10 mouse cellular contexts compared by ENCODE assay signal in the genomic region with DNA sequence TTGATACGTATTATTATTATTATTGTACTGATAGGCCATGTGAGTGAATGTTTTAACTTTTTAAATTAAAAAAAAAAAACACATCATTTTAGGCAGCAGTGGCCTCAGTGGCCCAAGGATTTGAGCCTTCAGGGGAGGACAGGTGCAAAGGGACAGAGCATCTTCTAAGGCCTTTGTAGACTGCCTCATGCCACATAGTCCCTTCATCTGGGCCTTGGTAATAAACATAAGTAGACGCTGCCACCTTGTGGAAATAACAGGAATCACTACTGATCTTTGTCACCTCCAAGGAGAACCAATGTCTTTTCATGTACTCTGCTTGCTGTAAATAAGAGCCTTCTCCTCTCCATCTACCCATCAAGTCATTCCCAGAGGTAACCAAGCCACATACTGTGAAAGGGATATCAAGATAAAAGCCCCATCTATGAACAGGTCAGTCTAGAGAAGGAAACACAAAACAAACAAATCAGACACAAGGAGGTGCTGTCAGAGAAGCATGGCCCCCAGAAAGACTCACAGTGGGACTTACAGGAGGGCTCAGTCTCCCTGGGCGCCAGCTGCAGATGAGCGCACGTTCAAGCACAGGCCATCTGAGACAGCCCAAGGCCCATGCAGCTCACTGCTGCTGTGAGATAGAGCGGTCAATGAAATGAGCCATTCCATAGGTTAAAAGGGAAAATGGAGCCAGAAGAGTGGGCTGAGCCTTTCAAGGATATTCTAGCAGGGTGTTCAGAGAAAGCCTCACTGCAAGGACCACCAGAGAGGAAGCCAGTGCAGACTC. TPM values are rescaled to one million over a fixed set of nuclear protein-coding genes. Genes with fewer than 3 reads are reported as not detected.
A peak's percentile ranks its signal among the peaks of the same experiment; 100 is the strongest.
DNase-seq lines count a peak whose midpoint lies in the region; ATAC-seq and TF ChIP-seq lines count a peak whose summit lies in the region.
"Had no signal": no experiment of that assay in that cellular context is flagged by ENCODE, and none has a peak within 500 bp of the region (broad histone marks: within the 10 kb centered on the region; RNA-seq: fewer than 3 reads in every experiment).

No protein-coding gene starts in this region.

- H3K4me2 ChIP-seq in hindbrain, embryonic 14.5 days (replicated peaks): no peak overlapping the region
- H3K4me2 ChIP-seq in lung, embryonic 14.5 days: no peak overlapping the region
- H3K4me2 ChIP-seq: embryonic facial prominence, embryonic 12.5 days; lung, embryonic 15.5 days had no signal

- H3K9me3 ChIP-seq in hindbrain, embryonic 14.5 days (ENCODE audit: control insufficient read depth, low read length): no peaks in the 10 kb centered on the region
- H3K9me3 ChIP-seq in lung, embryonic 14.5 days (ENCODE audit: low read depth, low read length): no peaks in the 10 kb centered on the region
- H3K9me3 ChIP-seq: embryonic facial prominence, embryonic 12.5 days; lung, embryonic 15.5 days had no signal

- peak; percentile 68 for TF ChIP-seq CTCF in Patski (IDR thresholded peaks at IDR 0.05)
- peak; percentile 82 for TF ChIP-seq CTCF in lung, embryonic 14.5 days (IDR thresholded peaks at IDR 0.05; ENCODE audit: low read depth)

- H3K36me3 ChIP-seq in hindbrain, embryonic 14.5 days (replicated peaks; ENCODE audit: control insufficient read depth, insufficient read depth): no peaks in the 10 kb centered on the region
- no peaks in the 10 kb centered on the region for H3K36me3 ChIP-seq in lung, embryonic 14.5 days (ENCODE audit: insufficient read depth)
- H3K36me3 ChIP-seq: embryonic facial prominence, embryonic 12.5 days; lung, embryonic 15.5 days had no signal

- no peak overlapping the region for H3K27ac ChIP-seq in hindbrain, embryonic 14.5 days
- no peak overlapping the region for H3K27ac ChIP-seq in lung, embryonic 14.5 days (ENCODE audit: low read depth)
- H3K27ac ChIP-seq: embryonic facial prominence, embryonic 12.5 days; lung, embryonic 15.5 days had no signal

- in situ Hi-C loops in Patski (cut with MboI; ENCODE audit: low pct_unique_long_range_greater_than_20kb): loop anchor here (5.0 to 10.0 kb wide), 2 partner anchors 1109 to 1602 kb away; no protein-coding TSS in a partner anchor

- intact Hi-C loops in left cerebral cortex, postnatal 36 days (cut with DNase I): loop anchor here (1.0 to 10.0 kb wide), 4 partner anchors 879 to 1462 kb away; no protein-coding TSS in a partner anchor

- WGBS in hindbrain, embryonic 14.5 days: 63% methylated on average over 6 of the region's 6 CpGs
- WGBS in lung, embryonic 14.5 days: 59% methylated on average over 6 of the region's 6 CpGs

- CTCF ChIA-PET in Patski (lab: Charles Lee): no interaction called here

- ATAC-seq in Patski: peak; percentile 45
- peak; percentile 65 for ATAC-seq in hindbrain, embryonic 14.5 days (ENCODE audit: low FRiP score)
- ATAC-seq in lung, embryonic 14.5 days (ENCODE audit: insufficient read depth): peak; percentile 55

- H3K4me3 ChIP-seq in hindbrain, embryonic 14.5 days (replicated peaks; ENCODE audit: low read length): no peak overlapping the region
- H3K4me3 ChIP-seq in lung, embryonic 14.5 days (ENCODE audit: low read depth, low read length): no peak overlapping the region
- H3K4me3 ChIP-seq: embryonic facial prominence, embryonic 12.5 days; lung, embryonic 15.5 days had no signal

- H3K27me3 ChIP-seq in Patski: no peaks in the 10 kb centered on the region
- no peaks in the 10 kb centered on the region for H3K27me3 ChIP-seq in hindbrain, embryonic 14.5 days (ENCODE audit: control insufficient read depth, insufficient read depth, low read length)
- no peaks in the 10 kb centered on the region for H3K27me3 ChIP-seq in lung, embryonic 14.5 days (ENCODE audit: insufficient read depth, low read length)
- H3K27me3 ChIP-seq: embryonic facial prominence, embryonic 12.5 days; lung, embryonic 15.5 days had no signal

- POLR2A ChIA-PET in Patski (lab: Charles Lee): no interaction called here

- peak; percentile 59 for DNase-seq in left cerebral cortex, adult 11 months (ENCODE audit: low spot score)
- DNase-seq in left cerebral cortex, postnatal 36 days (ENCODE audit: low spot score in 2 of 2): no peak
- DNase-seq in Patski (ENCODE audit: low read depth, low spot score): peak; percentile 2
- DNase-seq in embryo, embryonic 10.5 days (ENCODE audit: low spot score): peak; percentile 82
- DNase-seq in hindbrain, embryonic 14.5 days (ENCODE audit: low spot score): peak; percentile 93
- DNase-seq in lung, embryonic 14.5 days: peak; percentile 83
- DNase-seq in retina, postnatal 7 days (ENCODE audit: low read depth, low spot score): peak; percentile 53
- no peak for DNase-seq in right cerebral cortex, postnatal 25 days

- H3K9ac ChIP-seq in hindbrain, embryonic 14.5 days: no peak overlapping the region
- H3K9ac ChIP-seq in lung, embryonic 14.5 days: no peak overlapping the region
- H3K9ac ChIP-seq: embryonic facial prominence, embryonic 12.5 days; lung, embryonic 15.5 days had no signal

- H3K4me1 ChIP-seq in hindbrain, embryonic 14.5 days (replicated peaks; ENCODE audit: control insufficient read depth, insufficient read depth, low read length): no peaks in the 10 kb centered on the region
- H3K4me1 ChIP-seq in lung, embryonic 14.5 days (ENCODE audit: insufficient read depth): no peaks in the 10 kb centered on the region
- H3K4me1 ChIP-seq: embryonic facial prominence, embryonic 12.5 days; lung, embryonic 15.5 days had no signal

RNA-seq across cellular contexts. Expression of a gene that starts 30.0 kb away (rescaled TPM):
- under 1 TPM; 0.22 to 0.36 TPM for total RNA-seq in left cerebral cortex, postnatal 36 days (2021)
- polyA plus RNA-seq in Patski (2021): 0.01 TPM
- 2.9 and 3.3 TPM in 2 replicates for polyA plus RNA-seq in hindbrain, embryonic 14.5 days (2014; fragmentation: Nextera tagmentation; extraction: Ambion mirVana)
- 8.0 and 10.9 TPM in 2 replicates for polyA plus RNA-seq in lung, embryonic 14.5 days (2014; fragmentation: Nextera tagmentation; extraction: Ambion mirVana)

RNA-seq across cellular contexts. Expression of a gene that starts 42.8 kb away (rescaled TPM):
- 100 to 1,000 TPM; 210 to 227 TPM for total RNA-seq in left cerebral cortex, postnatal 36 days (2021)
- not detected for polyA plus RNA-seq in Patski (2021)
- 54.7 and 64.9 TPM in 2 replicates for polyA plus RNA-seq in hindbrain, embryonic 14.5 days (2014; fragmentation: Nextera tagmentation; extraction: Ambion mirVana)
- 0.26 and 0.41 TPM in 2 replicates for polyA plus RNA-seq in lung, embryonic 14.5 days (2014; fragmentation: Nextera tagmentation; extraction: Ambion mirVana)

Comparison
In these comparisons a context has a peak if more than half of its experiments do, and no peak if none do; other contexts are left out.
1. DNase-seq: peak in left cerebral cortex, adult 11 months (single experiment), Patski (single experiment), embryo, embryonic 10.5 days (single experiment), hindbrain, embryonic 14.5 days (single experiment), lung, embryonic 14.5 days (single experiment) and retina, postnatal 7 days (single experiment); none in left cerebral cortex, postnatal 36 days (0 of 2) and right cerebral cortex, postnatal 25 days (single experiment).
2. RNA of a gene that starts 42.8 kb away (polyA plus RNA-seq): 54.7 to 64.9 TPM in hindbrain, embryonic 14.5 days; 0.26 to 0.41 TPM in lung, embryonic 14.5 days and not detected in Patski (single experiment); every median in the first group is over 10 times any median in the second.
3. Peak in every context shown above with its lines, with median percentiles within 50 percentile points of each other: ATAC-seq.